Mouse (Mus musculus) neural tube, embryonic 11.5 days (tissue): ENCODE data around the gene Gp9. TPM values are rescaled to one million over a fixed set of nuclear protein-coding genes. Genes with fewer than 3 reads are reported as not detected.

Source experiments
- ATAC-seq: fragments of 200-750 bp; cut with Nextera tagmentation; 2 replicates; pipeline ENCODE4 v1.8.0; 2017; ENCODE audit warnings: moderate number of reproducible peaks, mild to moderate bottlenecking, moderate TSS enrichment, moderate library complexity; ENCODE audit not compliant: insufficient read depth, low FRiP score, low TSS enrichment
- DNase-seq: peaks from one replicate; pipeline ENCODE4 v3.0.0-alpha.2; 2015; ENCODE audit warnings: low spot score
- H3K27ac ChIP-seq: fragments of 300-500 bp; sonication (generic); 2 replicates; pipeline ENCODE4 v1.5.1; 2014; ENCODE audit warnings: low read depth, mild to moderate bottlenecking, low read length
- H3K27me3 ChIP-seq: fragments of 300-500 bp; sonication (generic); 2 replicates; pipeline ENCODE4 v1.6.1; 2014; ENCODE audit warnings: mild to moderate bottlenecking, low read length, mixed read lengths; ENCODE audit not compliant: control insufficient read depth, insufficient read depth
- H3K36me3 ChIP-seq: fragments of 300-500 bp; sonication (generic); 2 replicates; pipeline ENCODE4 v1.6.1; 2014; ENCODE audit warnings: mild to moderate bottlenecking, low read length, moderate library complexity, mixed read lengths; ENCODE audit not compliant: control insufficient read depth, insufficient read depth
- H3K4me1 ChIP-seq: fragments of 300-500 bp; sonication (generic); 2 replicates; pipeline ENCODE4 v1.6.1; 2014; ENCODE audit warnings: low read length, mixed read lengths; ENCODE audit not compliant: control insufficient read depth, insufficient read depth
- H3K4me2 ChIP-seq: fragments of 300-500 bp; sonication (generic); 2 replicates; pipeline ENCODE4 v1.6.1; 2014; ENCODE audit warnings: low read depth, mild to moderate bottlenecking, moderate library complexity
- H3K4me3 ChIP-seq: fragments of 300-500 bp; sonication (generic); 2 replicates; pipeline ENCODE4 v1.5.1; 2014; ENCODE audit warnings: low read depth, low read length
- H3K9ac ChIP-seq: fragments of 300-500 bp; sonication (generic); 2 replicates; pipeline ENCODE4 v1.6.1; 2014; ENCODE audit warnings: mild to moderate bottlenecking, low read length
- H3K9me3 ChIP-seq: fragments of 300-500 bp; sonication (generic); 2 replicates; pipeline ENCODE4 v1.6.1; 2016; ENCODE audit warnings: low read length; ENCODE audit not compliant: control insufficient read depth
- WGBS: fragments of 180-500 bp; shearing (Covaris S2); extraction: QIAGEN DNeasy Blood & Tissue Kit; methylation state at CpG from one replicate; pipeline ENCODE4 v1.1.7; 2014; 5-methylcytosine and 5-hydroxymethylcytosine counted together
- polyA plus RNA-seq: library from polyadenylated mRNA; unstranded; fragments of >200 nt; fragmentation: Nextera tagmentation; extraction: Ambion mirVana; gene quantifications from 2 replicates; pipeline ENCODE4 v1.2.1, GENCODE M21; 2014

Gene Gp9
- polyA plus RNA-seq, 1 experiment from 2014 or later: 2.6 TPM

- DNase-seq: no peak
- Histone ChIP-seq H3K4me2 (no peak overlapping the region), H3K4me1 (peaks cover 3% of the 10 kb centered on the region; the same call in 1 of the 2 replicates), H3K9ac (no peak overlapping the region), H3K9me3 (no peaks in the 10 kb centered on the region), H3K27ac (no peak overlapping the region), H3K36me3 (no peaks in the 10 kb centered on the region), H3K4me3 (no peak overlapping the region), H3K27me3 (no peaks in the 10 kb centered on the region)
- no peak for ATAC-seq
- 80% methylated on average over 3 of the region's 3 CpGs for WGBS
These were observed 30.6 kb downstream of the Gp9 start for GRCm38 (mm10) chr6:87808521-87808920.

GRCm38 (mm10) chr6:87809144-87809543 is 31.3 kb downstream of the Gp9 start:
- ATAC-seq: no peak
- Histone ChIP-seq H3K4me2 (no peak overlapping the region), H3K27ac (no peak overlapping the region), H3K4me1 (peaks cover 3% of the 10 kb centered on the region; the same call in 1 of the 2 replicates), H3K4me3 (no peak overlapping the region), H3K9me3 (no peaks in the 10 kb centered on the region), H3K27me3 (no peaks in the 10 kb centered on the region), H3K9ac (no peak overlapping the region), H3K36me3 (no peaks in the 10 kb centered on the region)
- WGBS: 97% methylated on average over 2 of the region's 2 CpGs
- no peak for DNase-seq

GRCm38 (mm10) chr6:87809651-87810161 is 31.8 kb downstream of the Gp9 start:
- no peak overlapping the region for H3K4me2 ChIP-seq
- no peak for ATAC-seq
- 92% methylated on average over 6 of the region's 6 CpGs for WGBS

GRCm38 (mm10) chr6:87810311-87810710 is 32.4 kb downstream of the Gp9 start:
- 43% methylated on average over 6 of the region's 6 CpGs for WGBS
- Histone ChIP-seq H3K9ac (no peak overlapping the region), H3K36me3 (no peaks in the 10 kb centered on the region), H3K4me3 (no peak overlapping the region), H3K4me2 (peak overlapping the region; percentile 98; the same call in 1 of the 2 replicates), H3K27ac (no peak overlapping the region), H3K9me3 (no peaks in the 10 kb centered on the region), H3K4me1 (peaks cover 3% of the 10 kb centered on the region; the same call in 1 of the 2 replicates), H3K27me3 (no peaks in the 10 kb centered on the region)
- DNase-seq (no peak), ATAC-seq (no peak)

More at GRCm38 (mm10) chr6:87809651-87810161, 31.8 kb downstream of the Gp9 start:
- Histone ChIP-seq H3K36me3 (no peaks in the 10 kb centered on the region), H3K9ac (no peak overlapping the region), H3K9me3 (no peaks in the 10 kb centered on the region), H3K27ac (no peak overlapping the region), H3K4me1 (peaks cover 3% of the 10 kb centered on the region; the same call in 1 of the 2 replicates), H3K4me3 (no peak overlapping the region), H3K27me3 (no peaks in the 10 kb centered on the region)
- no peak for DNase-seq

GRCm38 (mm10) chr6:87810713-87811669 is 33.1 kb downstream of the Gp9 start:
- H3K9ac ChIP-seq: peak overlapping the region; percentile 74
- ATAC-seq (peak; percentile 28), DNase-seq (peak; percentile 35)
- peak overlapping the region; percentile 66 for H3K4me3 ChIP-seq
- no peak overlapping the region; the same call in 1 of the 2 replicates for H3K27ac ChIP-seq
- peak overlapping the region; percentile 98 for H3K4me2 ChIP-seq
- H3K27me3 ChIP-seq: no peaks in the 10 kb centered on the region
- H3K9me3 ChIP-seq: no peaks in the 10 kb centered on the region
- H3K4me1 ChIP-seq: peaks cover 3% of the 10 kb centered on the region; the same call in 1 of the 2 replicates
- WGBS: under 1% methylated on average over 77 of the region's 77 CpGs
- H3K36me3 ChIP-seq: no peaks in the 10 kb centered on the region

- H3K4me2 ChIP-seq: peak within 1 kb of the TSS; percentile 98
- peak; percentile 96 for ATAC-seq
- no peak within 1 kb of the TSS; the same call in 1 of the 2 replicates for H3K27ac ChIP-seq
- peak within 1 kb of the TSS; percentile 66 for H3K4me3 ChIP-seq
- peak; percentile 90 for DNase-seq
- no peaks in the 10 kb centered on the region for H3K36me3 ChIP-seq
- WGBS: under 1% methylated on average over 54 of the region's 56 CpGs
- peaks cover 3% of the 10 kb centered on the region; the same call in 1 of the 2 replicates for H3K4me1 ChIP-seq
- H3K27me3 ChIP-seq: no peaks in the 10 kb centered on the region
- H3K9ac ChIP-seq: peak within 1 kb of the TSS; percentile 74
- H3K9me3 ChIP-seq: no peaks in the 10 kb centered on the region
These were observed 33.9 kb downstream of the Gp9 start, which contains the start of gene Rab43 for GRCm38 (mm10) chr6:87811675-87812338. Rab43 (minus strand) TSS chr6:87812164.

- Histone ChIP-seq H3K4me1 (peaks cover 3% of the 10 kb centered on the region; the same call in 1 of the 2 replicates), H3K4me3 (no peak overlapping the region), H3K36me3 (no peaks in the 10 kb centered on the region), H3K27ac (no peak overlapping the region), H3K4me2 (peak overlapping the region; percentile 98), H3K9me3 (no peaks in the 10 kb centered on the region), H3K27me3 (no peaks in the 10 kb centered on the region), H3K9ac (no peak overlapping the region)
- 74% methylated on average over 1 of the region's 1 CpGs for WGBS
- no peak for ATAC-seq
- no peak for DNase-seq
These were observed 34.8 kb downstream of the Gp9 start for GRCm38 (mm10) chr6:87812656-87813055.

GRCm38 (mm10) chr6:87814486-87814885 is 36.6 kb downstream of the Gp9 start:
- no peak overlapping the region for H3K4me3 ChIP-seq
- H3K4me2 ChIP-seq: no peak overlapping the region
- H3K9me3 ChIP-seq: no peaks in the 10 kb centered on the region
- WGBS: 95% methylated on average over 5 of the region's 5 CpGs
- no peak for DNase-seq
- H3K27ac ChIP-seq: no peak overlapping the region
- H3K36me3 ChIP-seq: peaks cover 4% of the 10 kb centered on the region
- H3K27me3 ChIP-seq: no peaks in the 10 kb centered on the region
- H3K9ac ChIP-seq: no peak overlapping the region
- ATAC-seq: no peak
- H3K4me1 ChIP-seq: peaks cover 3% of the 10 kb centered on the region; the same call in 1 of the 2 replicates
